Mouse (Mus musculus) limb, embryonic 12.5 days (tissue): ENCODE results near the gene Abraxas1. TPM values are rescaled to one million over a fixed set of nuclear protein-coding genes. Genes with fewer than 3 reads are reported as not detected.

ENCODE experiments used
- ATAC-seq: fragments of 200-750 bp; cut with Nextera tagmentation; 2 replicates; pipeline ENCODE4 v1.8.0; 2017; ENCODE audit warnings: low read depth, moderate TSS enrichment; ENCODE audit not compliant: insufficient number of reproducible peaks, insufficient read depth, low FRiP score, low TSS enrichment
- H3K27ac ChIP-seq: fragments of 300-500 bp; sonication (generic); 2 replicates; pipeline ENCODE4 v1.5.1; 2016; ENCODE audit warnings: mild to moderate bottlenecking, moderate library complexity
- H3K27me3 ChIP-seq: fragments of 300-500 bp; sonication (generic); 2 replicates; pipeline ENCODE4 v1.6.1; 2016; ENCODE audit warnings: mild to moderate bottlenecking, moderate library complexity
- H3K36me3 ChIP-seq: fragments of 300-500 bp; sonication (generic); 2 replicates; pipeline ENCODE4 v1.6.1; 2016; ENCODE audit warnings: mild to moderate bottlenecking, moderate library complexity
- H3K4me1 ChIP-seq: fragments of 300-500 bp; sonication (generic); replicated peaks from 2 replicates; pipeline ENCODE4 v1.6.1; 2016
- H3K4me2 ChIP-seq: fragments of 300-500 bp; sonication (generic); 2 replicates; pipeline ENCODE4 v1.6.1; 2016; ENCODE audit warnings: mild to moderate bottlenecking, moderate library complexity
- H3K4me3 ChIP-seq: fragments of 300-500 bp; sonication (generic); replicated peaks from 2 replicates; pipeline ENCODE4 v1.5.1; 2016; ENCODE audit warnings: mild to moderate bottlenecking
- H3K9ac ChIP-seq: fragments of 300-500 bp; sonication (generic); replicated peaks from 2 replicates; pipeline ENCODE4 v1.6.1; 2016; ENCODE audit warnings: mild to moderate bottlenecking, moderate library complexity
- H3K9me3 ChIP-seq: fragments of 300-500 bp; sonication (generic); 2 replicates; pipeline ENCODE4 v1.6.1; 2016; ENCODE audit warnings: mild to moderate bottlenecking, moderate library complexity
- WGBS: fragments of 180-500 bp; shearing (Covaris S2); methylation state at CpG from one replicate; pipeline ENCODE4 v1.1.7; 2016; 5-methylcytosine and 5-hydroxymethylcytosine counted together
- polyA plus RNA-seq: library from polyadenylated mRNA; unstranded; fragments of >200 nt; fragmentation: Nextera tagmentation; extraction: Ambion mirVana; gene quantifications from 2 replicates; pipeline ENCODE4 v1.2.1, GENCODE M21; 2016

Gene Abraxas1
- polyA plus RNA-seq, 1 experiment from 2014 or later, result 39.2 TPM

DNA sequence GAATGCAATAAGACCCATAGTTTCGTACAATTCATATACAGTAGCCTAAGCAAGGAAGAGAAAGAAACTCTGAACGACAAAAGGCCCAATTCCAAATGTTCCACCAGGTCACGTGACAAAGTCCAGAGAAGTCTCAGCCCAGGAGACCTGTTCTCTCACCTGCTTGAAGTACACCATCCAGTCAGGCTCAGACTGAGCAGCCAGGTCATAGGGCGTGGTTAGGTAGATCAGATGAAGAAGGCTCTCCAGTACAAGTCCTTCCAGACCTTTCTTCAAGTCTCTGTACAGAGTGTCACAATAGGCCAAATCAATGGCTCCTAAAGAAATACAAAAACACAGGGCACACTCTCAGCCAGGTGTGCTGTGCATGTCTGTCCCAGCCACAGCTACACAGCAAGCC, 49.2 kb downstream of the Abraxas1 start:
- no peaks in the 10 kb centered on the region for H3K4me1 ChIP-seq
- no peak overlapping the region for H3K4me3 ChIP-seq
- ATAC-seq, result no peak
- H3K9ac ChIP-seq, result no peak overlapping the region
- H3K27me3 ChIP-seq, result no peaks in the 10 kb centered on the region
- 93% methylated on average over 4 of the region's 4 CpGs for WGBS
- H3K4me2 ChIP-seq, result no peak overlapping the region
- no peaks in the 10 kb centered on the region for H3K9me3 ChIP-seq
- H3K27ac ChIP-seq, result no peak overlapping the region
- peaks cover 82% of the 10 kb centered on the region for H3K36me3 ChIP-seq

DNA sequence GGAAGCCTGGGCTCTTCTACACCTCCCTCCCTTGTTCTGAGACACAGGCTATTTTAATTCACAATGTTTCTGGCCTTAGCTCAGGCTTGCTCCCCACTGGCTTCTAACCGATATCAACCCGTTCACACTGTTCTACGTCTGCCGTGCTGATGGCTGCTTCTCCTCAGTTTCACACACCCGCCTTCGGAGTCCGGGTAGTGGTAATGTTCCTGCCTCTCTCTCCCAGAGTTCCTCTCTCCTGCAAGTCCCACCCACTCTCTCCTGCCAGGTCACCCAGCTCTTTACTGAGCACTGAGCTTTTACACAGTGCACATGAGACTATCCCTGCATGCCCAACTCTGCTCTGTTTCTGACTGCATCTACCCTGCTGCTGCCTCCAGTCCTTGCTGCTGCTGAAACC, 54.7 kb downstream of the Abraxas1 start:
- Histone ChIP-seq H3K9me3 (no peaks in the 10 kb centered on the region), H3K4me3 (no peak overlapping the region), H3K27me3 (no peaks in the 10 kb centered on the region), H3K9ac (no peak overlapping the region), H3K4me1 (no peaks in the 10 kb centered on the region), H3K27ac (no peak overlapping the region), H3K36me3 (peaks cover 90% of the 10 kb centered on the region), H3K4me2 (no peak overlapping the region)
- 90% methylated on average over 7 of the region's 7 CpGs for WGBS
- no peak for ATAC-seq

- no peak for ATAC-seq
- Histone ChIP-seq H3K4me2 (no peak overlapping the region), H3K27ac (no peak overlapping the region), H3K4me1 (no peaks in the 10 kb centered on the region), H3K36me3 (peaks cover 56% of the 10 kb centered on the region), H3K27me3 (no peaks in the 10 kb centered on the region), H3K9ac (no peak overlapping the region), H3K9me3 (peaks cover 9% of the 10 kb centered on the region; the same call in 1 of the 2 replicates), H3K4me3 (no peak overlapping the region)
- 91% methylated on average over 7 of the region's 7 CpGs for WGBS
These were observed 59.0 kb downstream of the Abraxas1 start for GRCm38 (mm10) chr5:100761736-100762135.

GRCm38 (mm10) chr5:100760049-100760663, 60.6 kb downstream of the Abraxas1 start:
- Histone ChIP-seq H3K9ac (no peak overlapping the region), H3K4me3 (no peak overlapping the region), H3K9me3 (peaks cover 9% of the 10 kb centered on the region; the same call in 1 of the 2 replicates), H3K4me1 (no peaks in the 10 kb centered on the region), H3K27ac (no peak overlapping the region), H3K27me3 (no peaks in the 10 kb centered on the region), H3K36me3 (peaks cover 41% of the 10 kb centered on the region), H3K4me2 (no peak overlapping the region)
- 89% methylated on average over 10 of the region's 10 CpGs for WGBS
- ATAC-seq, result no peak

GRCm38 (mm10) chr5:100758121-100758520, 62.6 kb downstream of the Abraxas1 start:
- H3K9me3 ChIP-seq, result peaks cover 9% of the 10 kb centered on the region; the same call in 1 of the 2 replicates
- H3K27ac ChIP-seq, result no peak overlapping the region
- no peaks in the 10 kb centered on the region for H3K27me3 ChIP-seq
- H3K4me2 ChIP-seq, result no peak overlapping the region
- no peak for ATAC-seq
- peaks cover 20% of the 10 kb centered on the region for H3K36me3 ChIP-seq
- 93% methylated on average over 5 of the region's 5 CpGs for WGBS
- H3K4me1 ChIP-seq, result no peaks in the 10 kb centered on the region
- H3K9ac ChIP-seq, result no peak overlapping the region
- no peak overlapping the region for H3K4me3 ChIP-seq

Other genes with a start within 250 kb of the Abraxas1 start
- gene Plac8, start 248.7 kb downstream of the Abraxas1 start, polyA plus RNA-seq, result 2.6 and 3.8 TPM in 2 replicates
- 55.8 and 59.5 TPM in 2 replicates for gene Coq2, start 145.8 kb downstream of the Abraxas1 start, polyA plus RNA-seq
- gene Hpse, start 101.2 kb downstream of the Abraxas1 start, polyA plus RNA-seq, result 3.7 and 4.3 TPM in 2 replicates
- gene Helq, start 22.4 kb downstream of the Abraxas1 start, polyA plus RNA-seq, result 25.6 and 26.6 TPM in 2 replicates
- gene Mrps18c, start 22.3 kb downstream of the Abraxas1 start, polyA plus RNA-seq, result 187 and 204 TPM in 2 replicates
- gene Gpat3, start 24.7 kb upstream of the Abraxas1 start, polyA plus RNA-seq, result 0.89 and 1.2 TPM in 2 replicates